Mouse (Mus musculus) limb, embryonic 10.5 days (tissue): ENCODE measurements around the gene Abcc1. TPM values are rescaled to one million over a fixed set of nuclear protein-coding genes. Genes with fewer than 3 reads are reported as not detected.
A peak's percentile ranks its signal among the peaks of the same experiment; 100 is the strongest.

ENCODE experiments used
- DNase-seq: peaks from one replicate; pipeline ENCODE4 v3.0.0-alpha.2; 2017; ENCODE audit warnings: low spot score
- H3K27ac ChIP-seq: fragments of 300-500 bp; sonication (generic); 2 replicates; pipeline ENCODE4 v1.5.1; 2016; ENCODE audit warnings: mild to moderate bottlenecking
- H3K27me3 ChIP-seq: fragments of 300-500 bp; sonication (generic); 2 replicates; pipeline ENCODE4 v1.6.1; 2016; ENCODE audit warnings: low read depth, mild to moderate bottlenecking; ENCODE audit not compliant: poor library complexity, severe bottlenecking
- H3K36me3 ChIP-seq: fragments of 300-500 bp; sonication (generic); 2 replicates; pipeline ENCODE4 v1.6.1; 2016; ENCODE audit warnings: mild to moderate bottlenecking, moderate library complexity
- H3K4me1 ChIP-seq: fragments of 300-500 bp; sonication (generic); 2 replicates; pipeline ENCODE4 v1.6.1; 2016
- H3K4me3 ChIP-seq: fragments of 300-500 bp; sonication (generic); 2 replicates; pipeline ENCODE4 v1.5.1; 2016; ENCODE audit warnings: mild to moderate bottlenecking, moderate library complexity
- H3K9me3 ChIP-seq: fragments of 300-500 bp; sonication (generic); replicated peaks from 2 replicates; pipeline ENCODE4 v1.6.1; 2016; ENCODE audit warnings: mild to moderate bottlenecking
- WGBS: fragments of 180-500 bp; shearing (Covaris S2); methylation state at CpG from one replicate; pipeline ENCODE4 v1.1.7; 2016; 5-methylcytosine and 5-hydroxymethylcytosine counted together
- polyA plus RNA-seq: library from polyadenylated mRNA; unstranded; fragments of >200 nt; fragmentation: Nextera tagmentation; extraction: Ambion mirVana; gene quantifications from 2 replicates; pipeline ENCODE4 v1.2.1, GENCODE M21; 2016

Abcc1 gene
- polyA plus RNA-seq = 10.9 and 12.3 TPM in 2 replicates

DNA sequence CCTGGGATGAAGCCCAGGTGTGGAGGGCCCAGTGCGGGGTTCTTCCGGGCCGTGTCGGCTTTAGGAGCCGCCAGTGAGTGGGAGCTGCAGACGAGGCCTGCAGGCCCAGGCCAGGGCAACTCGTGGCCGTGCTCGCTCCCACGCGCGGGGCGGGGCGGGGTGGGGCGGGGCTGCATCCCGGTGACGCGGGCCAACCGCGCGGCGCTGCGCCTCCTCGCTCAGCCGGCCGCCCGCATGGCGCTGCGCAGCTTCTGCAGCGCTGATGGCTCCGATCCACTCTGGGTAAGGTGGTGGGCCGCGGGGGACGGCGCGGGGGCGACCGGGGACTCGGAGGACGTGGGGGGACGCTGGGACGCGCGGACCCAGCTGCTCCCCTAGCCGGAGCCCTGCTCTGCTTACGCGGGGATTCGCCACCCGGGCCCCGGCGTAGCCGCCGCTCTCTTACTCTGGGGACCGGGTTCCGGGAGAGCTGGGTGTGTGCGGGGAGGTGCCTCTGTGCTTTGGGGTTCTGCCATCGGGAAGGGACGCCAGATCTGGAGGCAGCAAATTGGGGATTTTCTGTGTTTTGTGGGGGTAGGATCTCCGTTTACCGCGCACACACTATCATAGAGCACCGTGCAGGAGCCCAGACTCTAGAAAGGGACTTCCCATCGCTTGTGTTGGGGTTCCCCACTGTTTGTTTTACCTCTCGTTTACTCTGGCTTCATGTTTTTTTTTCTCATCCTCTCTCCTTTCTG, at the start of gene Abcc1:
Gene Abcc1 (plus strand): TSS at position 197 of the 737 bp plus-strand sequence.
- WGBS = under 1% methylated on average over 64 of the region's 64 CpGs
- no peaks in the 10 kb centered on the region for H3K9me3 ChIP-seq
- DNase-seq = peak; percentile 86
- peaks cover 15% of the 10 kb centered on the region for H3K4me1 ChIP-seq
- H3K27me3 ChIP-seq = no peaks in the 10 kb centered on the region
- no peaks in the 10 kb centered on the region for H3K36me3 ChIP-seq
- peak within 1 kb of the TSS; percentile 94 for H3K27ac ChIP-seq
- peak within 1 kb of the TSS; percentile 89 for H3K4me3 ChIP-seq

DNA sequence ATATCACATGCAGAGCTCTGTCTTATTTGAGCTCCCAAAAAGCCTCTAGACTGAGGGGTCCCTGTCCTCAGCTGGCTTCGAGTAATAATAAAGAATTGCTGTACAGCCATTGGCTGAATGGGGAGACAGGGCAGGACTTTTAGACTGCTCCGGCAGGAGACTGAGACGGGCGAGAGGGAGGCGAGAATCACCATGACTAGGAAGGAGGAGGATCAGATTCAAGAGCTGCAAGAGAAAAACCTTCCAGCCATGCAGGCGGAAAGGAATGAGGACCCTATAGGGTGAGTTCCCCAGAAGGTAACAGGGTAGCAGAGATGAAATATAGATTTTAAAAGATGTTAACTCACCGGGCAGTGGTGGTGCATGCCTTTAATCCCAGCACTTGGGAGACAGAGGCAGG, 48.4 kb upstream of the Abcc1 start:
- Histone ChIP-seq H3K36me3 (peaks cover 63% of the 10 kb centered on the region), H3K27me3 (no peaks in the 10 kb centered on the region), H3K9me3 (no peaks in the 10 kb centered on the region), H3K4me1 (peaks cover 16% of the 10 kb centered on the region), H3K27ac (no peak overlapping the region), H3K4me3 (no peak overlapping the region)
- no peak for DNase-seq
- 93% methylated on average over 7 of the region's 7 CpGs for WGBS

DNA sequence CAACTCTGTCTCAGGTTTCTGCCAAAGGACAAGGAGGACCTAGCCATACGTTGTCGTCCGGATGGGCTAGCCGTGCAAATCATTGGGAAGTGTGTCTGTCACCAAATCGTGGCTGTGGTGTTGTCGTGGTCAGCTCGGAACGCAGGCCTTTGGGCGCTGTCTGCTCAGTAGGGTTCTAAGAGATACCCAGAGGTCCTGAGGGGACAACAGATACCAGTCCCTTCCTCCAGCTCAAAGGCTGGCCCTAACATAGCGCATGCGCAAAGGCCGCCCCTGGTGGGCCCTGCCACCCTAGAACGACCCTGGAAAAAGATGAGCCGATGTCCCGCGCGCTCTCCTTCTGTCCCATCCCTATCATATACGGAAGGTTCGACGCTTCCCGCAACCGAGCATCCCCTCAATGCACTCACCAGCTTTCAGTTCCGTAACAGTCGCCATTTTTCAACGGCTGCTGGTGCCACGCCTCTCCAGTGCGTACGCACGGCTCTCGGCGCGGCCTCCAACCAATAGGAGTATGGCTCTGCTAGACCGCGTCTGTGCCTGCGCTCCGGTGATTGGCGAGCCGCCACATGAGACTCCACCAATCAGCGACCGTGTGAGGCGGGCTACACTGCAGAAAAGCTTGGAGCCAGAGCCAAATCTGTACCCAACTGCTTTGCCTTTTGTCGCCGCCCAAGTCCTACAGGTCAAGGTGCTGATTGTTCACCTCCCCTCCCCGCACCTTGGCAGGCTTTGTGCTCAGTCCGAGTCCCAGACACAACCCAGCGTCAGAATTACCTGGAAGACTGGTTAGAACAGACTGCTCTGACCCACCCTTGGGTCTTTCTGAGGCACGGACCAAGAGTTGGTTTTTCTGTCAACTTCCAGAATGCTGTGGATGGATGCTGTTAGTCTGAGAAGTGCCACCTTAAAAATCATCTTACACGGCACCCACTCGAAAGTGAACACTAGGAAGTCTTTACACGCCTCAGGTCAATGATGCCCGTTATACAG, 44.2 kb upstream of the Abcc1 start, which contains the start of gene Fopnl:
Gene Fopnl (minus strand): TSS at position 522 of the 993 bp plus-strand sequence.
- H3K9me3 ChIP-seq = no peaks in the 10 kb centered on the region
- peaks cover 24% of the 10 kb centered on the region for H3K36me3 ChIP-seq
- H3K4me1 ChIP-seq = peaks cover 16% of the 10 kb centered on the region
- peak within 1 kb of the TSS; percentile 96 for H3K27ac ChIP-seq
- H3K4me3 ChIP-seq = peak within 1 kb of the TSS; percentile 81
- no peaks in the 10 kb centered on the region for H3K27me3 ChIP-seq
- peak; percentile 89 for DNase-seq
- 5% methylated on average over 51 of the region's 51 CpGs for WGBS

DNA sequence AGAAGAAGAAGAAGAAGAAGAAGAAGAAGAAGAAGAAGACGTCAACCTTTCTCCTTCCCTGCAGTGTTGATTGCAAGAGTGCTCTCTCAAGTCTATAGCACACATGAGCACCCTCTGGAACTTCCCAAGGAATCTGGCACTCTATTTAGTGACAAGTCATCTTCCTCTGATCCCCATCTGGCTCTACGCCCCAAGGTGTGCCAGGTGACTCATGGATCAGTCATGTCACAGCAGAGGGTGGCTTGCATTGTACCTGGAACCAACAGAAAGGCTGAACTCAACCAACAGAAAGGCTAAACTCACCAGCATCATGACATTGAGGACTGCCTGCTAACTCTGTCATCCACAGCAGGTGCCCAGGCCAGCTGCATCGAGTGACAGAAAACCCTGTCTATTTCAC, 41.7 kb upstream of the Abcc1 start:
- peaks cover 2% of the 10 kb centered on the region for H3K36me3 ChIP-seq
- H3K27me3 ChIP-seq = no peaks in the 10 kb centered on the region
- peaks cover 16% of the 10 kb centered on the region for H3K4me1 ChIP-seq
- no peak for DNase-seq
- H3K4me3 ChIP-seq = no peak overlapping the region
- H3K27ac ChIP-seq = no peak overlapping the region
- 89% methylated on average over 3 of the region's 3 CpGs for WGBS
- no peaks in the 10 kb centered on the region for H3K9me3 ChIP-seq

DNA sequence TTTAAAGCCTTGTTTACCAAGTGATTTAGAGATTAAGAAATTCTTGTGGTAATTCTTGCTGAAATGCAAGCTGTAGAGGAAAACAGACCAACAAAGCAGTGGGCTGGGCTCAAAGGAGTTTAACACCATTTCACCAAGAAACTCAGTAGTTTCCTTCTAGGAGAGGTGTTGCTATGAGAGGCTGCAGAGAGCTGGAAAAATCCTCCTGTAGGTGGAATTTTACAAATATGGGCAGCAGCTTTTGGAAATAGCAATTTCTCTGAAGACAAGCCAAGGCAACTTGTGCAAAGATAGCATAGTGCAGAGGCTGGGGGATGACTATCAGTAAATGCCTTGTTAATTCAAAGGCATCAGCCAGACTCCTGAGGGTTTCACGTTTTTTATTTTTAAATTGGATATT, 40.9 kb upstream of the Abcc1 start:
- WGBS = 63% methylated on average over 1 of the region's 1 CpGs
- no peak overlapping the region for H3K4me3 ChIP-seq
- no peaks in the 10 kb centered on the region for H3K9me3 ChIP-seq
- no peak overlapping the region for H3K27ac ChIP-seq
- H3K36me3 ChIP-seq = no peaks in the 10 kb centered on the region
- DNase-seq = no peak
- H3K4me1 ChIP-seq = peaks cover 16% of the 10 kb centered on the region
- no peaks in the 10 kb centered on the region for H3K27me3 ChIP-seq

DNA sequence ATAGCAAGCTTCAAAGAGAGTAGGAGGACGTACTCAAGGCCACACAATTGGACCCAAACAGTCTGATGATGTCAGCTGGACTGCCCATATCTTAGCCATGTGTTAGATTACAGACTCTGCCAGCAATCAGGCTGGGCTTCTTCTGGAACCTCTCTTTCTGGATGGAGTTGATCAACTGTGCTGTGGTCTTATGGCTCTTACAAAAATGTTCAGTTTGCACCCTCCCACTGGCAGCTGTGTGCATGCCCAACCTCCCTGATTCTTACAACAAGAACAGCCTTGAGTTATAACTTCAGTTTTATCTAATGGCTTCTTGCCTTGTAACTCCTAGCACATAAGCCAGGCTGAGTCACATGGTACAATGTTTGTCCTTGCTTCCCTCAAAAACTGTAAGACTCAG, 33.2 kb upstream of the Abcc1 start:
- no peak overlapping the region for H3K27ac ChIP-seq
- no peak for DNase-seq
- no peak overlapping the region for H3K4me3 ChIP-seq
- no peaks in the 10 kb centered on the region for H3K36me3 ChIP-seq
- no peaks in the 10 kb centered on the region for H3K4me1 ChIP-seq
- H3K9me3 ChIP-seq = no peaks in the 10 kb centered on the region
- H3K27me3 ChIP-seq = no peaks in the 10 kb centered on the region
- WGBS = 61% methylated on average over 1 of the region's 1 CpGs

DNA sequence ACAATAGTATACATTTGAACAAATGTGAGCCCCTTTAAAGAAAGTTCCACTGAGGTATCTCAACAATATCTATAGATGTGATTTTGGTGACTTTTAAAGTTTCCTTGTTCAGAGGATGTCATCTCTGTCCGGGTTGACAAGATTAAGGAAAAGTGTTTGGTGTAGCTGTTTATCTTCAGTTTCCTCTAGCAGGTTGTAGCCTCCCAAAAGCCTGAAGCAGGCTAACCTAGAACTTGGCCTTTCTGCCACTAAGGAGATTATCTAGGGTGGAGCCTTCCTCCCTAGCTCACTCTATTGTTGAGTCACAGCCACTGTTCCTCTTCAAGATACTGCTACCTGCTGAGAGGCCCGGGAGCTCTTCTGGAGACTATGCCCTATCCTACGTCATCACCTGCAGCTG, 16.4 kb upstream of the Abcc1 start:
- H3K27me3 ChIP-seq = no peaks in the 10 kb centered on the region
- 86% methylated on average over 3 of the region's 3 CpGs for WGBS
- no peaks in the 10 kb centered on the region for H3K4me1 ChIP-seq
- H3K9me3 ChIP-seq = no peaks in the 10 kb centered on the region
- H3K4me3 ChIP-seq = no peak overlapping the region
- H3K36me3 ChIP-seq = no peaks in the 10 kb centered on the region
- H3K27ac ChIP-seq = no peak overlapping the region
- no peak for DNase-seq

DNA sequence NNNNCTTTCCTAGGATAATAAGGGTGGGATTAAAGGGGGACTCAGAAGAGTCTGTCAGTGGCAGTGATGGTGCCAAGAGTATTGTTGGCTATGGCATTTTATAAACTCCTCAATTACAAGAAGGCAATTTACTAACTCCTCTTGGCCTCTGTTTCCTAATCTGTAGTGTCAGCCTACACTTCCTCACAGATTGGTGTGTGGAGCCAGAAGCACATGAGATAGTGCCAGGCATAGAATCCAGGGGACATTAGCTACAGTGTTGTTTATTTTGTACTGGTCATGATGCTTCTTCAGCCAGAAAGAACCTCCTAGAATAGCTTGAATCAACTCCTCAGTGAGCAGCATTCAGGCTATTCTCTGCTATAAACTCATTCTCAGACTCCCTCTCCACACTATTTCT, 9.8 kb upstream of the Abcc1 start:
- H3K4me1 ChIP-seq = no peaks in the 10 kb centered on the region
- no peak overlapping the region for H3K27ac ChIP-seq
- no peaks in the 10 kb centered on the region for H3K27me3 ChIP-seq
- no peaks in the 10 kb centered on the region for H3K36me3 ChIP-seq
- DNase-seq = no peak
- no peak overlapping the region for H3K4me3 ChIP-seq
- H3K9me3 ChIP-seq = no peaks in the 10 kb centered on the region

DNA sequence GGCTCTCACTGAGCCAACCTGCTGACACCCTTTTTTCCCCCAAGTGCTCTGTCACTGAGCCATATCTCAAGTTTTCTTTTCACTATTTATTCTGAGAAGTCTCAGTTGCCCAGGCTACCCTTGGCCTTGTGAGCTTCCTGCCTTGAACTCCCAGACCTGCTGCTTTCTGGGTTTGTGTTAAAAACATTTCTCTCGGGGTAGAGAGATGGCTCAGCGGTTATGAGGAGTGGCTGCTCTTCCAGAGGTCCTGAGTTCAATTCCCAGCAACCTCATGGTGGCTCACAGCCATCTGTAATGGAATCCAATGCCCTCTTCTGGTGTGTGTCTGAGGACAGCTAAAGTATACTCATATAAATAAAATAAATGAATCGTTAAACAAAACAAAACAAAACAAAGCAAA, 9.1 kb upstream of the Abcc1 start:
- Histone ChIP-seq H3K4me1 (no peaks in the 10 kb centered on the region), H3K27me3 (no peaks in the 10 kb centered on the region), H3K9me3 (no peaks in the 10 kb centered on the region), H3K36me3 (no peaks in the 10 kb centered on the region), H3K27ac (no peak overlapping the region), H3K4me3 (no peak overlapping the region)
- WGBS = 86% methylated on average over 3 of the region's 3 CpGs
- DNase-seq = no peak

DNA sequence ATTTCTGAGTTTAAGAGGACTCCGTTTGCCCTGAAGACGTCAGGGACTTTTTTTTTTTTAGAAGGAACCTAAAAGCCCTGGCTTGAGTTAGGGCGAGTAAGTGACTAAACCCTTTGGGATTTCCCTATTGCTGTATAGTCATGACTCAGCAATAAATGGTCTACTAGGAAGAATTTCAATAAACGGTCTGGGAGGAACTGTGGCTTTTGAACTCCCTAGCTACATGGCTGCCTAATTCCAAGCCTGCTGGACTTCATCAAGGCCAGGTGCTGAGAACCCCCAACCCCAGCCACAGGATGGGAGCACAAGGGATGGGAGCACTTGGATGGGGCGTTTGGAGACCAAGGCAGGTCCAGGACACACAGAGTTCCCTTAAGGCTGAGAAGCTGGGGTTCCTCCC, 8.7 kb upstream of the Abcc1 start:
- 75% methylated on average over 5 of the region's 5 CpGs for WGBS
- H3K27me3 ChIP-seq = no peaks in the 10 kb centered on the region
- no peaks in the 10 kb centered on the region for H3K36me3 ChIP-seq
- no peak for DNase-seq
- no peaks in the 10 kb centered on the region for H3K4me1 ChIP-seq
- no peaks in the 10 kb centered on the region for H3K9me3 ChIP-seq
- no peak overlapping the region for H3K4me3 ChIP-seq
- H3K27ac ChIP-seq = no peak overlapping the region

DNA sequence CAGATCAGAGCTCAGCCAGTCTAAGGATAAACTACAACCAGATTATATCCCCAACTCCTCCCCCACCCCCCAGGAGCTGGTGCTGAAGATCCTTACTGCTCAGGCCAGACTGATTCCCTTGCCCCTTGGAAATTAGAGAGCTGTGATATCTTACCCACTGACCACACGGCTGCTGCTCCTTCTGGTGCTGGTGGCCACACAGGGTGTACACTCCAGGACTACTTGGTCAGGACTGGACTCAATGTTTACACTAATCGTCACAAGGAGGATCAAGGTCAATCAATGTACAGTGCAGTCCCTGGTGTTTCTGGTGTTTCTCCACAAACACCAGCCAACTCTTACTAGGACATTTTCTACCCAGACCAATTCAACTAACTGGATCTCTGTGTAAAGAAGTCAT, 3.5 kb upstream of the Abcc1 start:
- 76% methylated on average over 2 of the region's 2 CpGs for WGBS
- no peaks in the 10 kb centered on the region for H3K27me3 ChIP-seq
- H3K27ac ChIP-seq = no peak overlapping the region
- no peaks in the 10 kb centered on the region for H3K9me3 ChIP-seq
- peaks cover 15% of the 10 kb centered on the region for H3K4me1 ChIP-seq
- H3K36me3 ChIP-seq = no peaks in the 10 kb centered on the region
- DNase-seq = no peak
- H3K4me3 ChIP-seq = no peak overlapping the region

DNA sequence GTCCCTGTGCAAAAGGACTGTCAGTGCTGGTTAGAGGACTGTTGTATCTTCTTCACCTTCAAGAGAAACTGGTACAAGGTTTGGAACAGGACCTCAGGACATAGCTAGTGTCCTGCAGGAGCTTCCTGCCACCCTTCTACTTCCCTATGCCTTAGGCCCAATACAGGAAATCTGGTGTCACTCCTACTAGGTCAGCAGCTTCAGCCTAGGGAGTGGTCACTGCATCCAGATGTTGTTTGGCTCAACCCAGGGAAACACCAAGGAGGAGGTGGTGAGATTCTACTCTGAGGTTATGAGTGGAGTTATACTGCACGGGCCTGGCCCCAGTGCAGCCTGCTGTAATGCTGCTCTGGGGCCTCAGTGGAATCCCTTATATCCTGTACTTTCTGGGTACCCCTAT, 2.8 kb upstream of the Abcc1 start:
- Histone ChIP-seq H3K4me1 (peaks cover 15% of the 10 kb centered on the region), H3K27ac (no peak overlapping the region), H3K4me3 (no peak overlapping the region), H3K9me3 (no peaks in the 10 kb centered on the region), H3K36me3 (no peaks in the 10 kb centered on the region), H3K27me3 (no peaks in the 10 kb centered on the region)
- no peak for DNase-seq
- WGBS = 84% methylated on average over 1 of the region's 1 CpGs

DNA sequence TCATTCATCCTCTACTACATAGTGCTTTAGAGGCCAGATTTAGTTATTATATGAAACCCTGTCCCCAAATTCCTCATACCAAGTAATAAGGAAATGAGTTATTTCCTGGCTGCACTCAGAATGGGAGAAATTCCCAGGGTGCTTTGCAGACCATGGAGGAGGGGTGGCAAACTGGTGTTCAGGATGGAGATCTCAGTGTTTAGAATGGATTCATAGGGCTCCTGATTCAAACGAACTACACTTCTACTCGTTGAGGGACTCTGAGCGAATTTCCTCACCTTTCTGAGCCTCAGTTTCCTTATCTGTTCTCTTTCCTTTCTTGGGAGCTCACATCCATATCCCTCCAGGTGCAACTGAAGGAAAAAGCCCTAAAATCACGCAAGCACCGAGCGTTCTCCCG, 427 bp upstream of the Abcc1 start:
- H3K27me3 ChIP-seq = no peaks in the 10 kb centered on the region
- DNase-seq = no peak
- peaks cover 15% of the 10 kb centered on the region for H3K4me1 ChIP-seq
- peak overlapping the region; percentile 94 for H3K27ac ChIP-seq
- H3K4me3 ChIP-seq = peak overlapping the region; percentile 89
- no peaks in the 10 kb centered on the region for H3K9me3 ChIP-seq
- WGBS = 2% methylated on average over 7 of the region's 7 CpGs
- H3K36me3 ChIP-seq = no peaks in the 10 kb centered on the region
